Mouse (Mus musculus): ENCODE data around the gene Opn3. TPM values are rescaled to one million over a fixed set of nuclear protein-coding genes. Genes with fewer than 3 reads are reported as not detected.

The Opn3 gene
- polyA plus RNA-seq (2015; fragmentation: Nextera tagmentation; extraction: Ambion mirVana): 4.5 and 5.4 TPM in 2 replicates

DNA sequence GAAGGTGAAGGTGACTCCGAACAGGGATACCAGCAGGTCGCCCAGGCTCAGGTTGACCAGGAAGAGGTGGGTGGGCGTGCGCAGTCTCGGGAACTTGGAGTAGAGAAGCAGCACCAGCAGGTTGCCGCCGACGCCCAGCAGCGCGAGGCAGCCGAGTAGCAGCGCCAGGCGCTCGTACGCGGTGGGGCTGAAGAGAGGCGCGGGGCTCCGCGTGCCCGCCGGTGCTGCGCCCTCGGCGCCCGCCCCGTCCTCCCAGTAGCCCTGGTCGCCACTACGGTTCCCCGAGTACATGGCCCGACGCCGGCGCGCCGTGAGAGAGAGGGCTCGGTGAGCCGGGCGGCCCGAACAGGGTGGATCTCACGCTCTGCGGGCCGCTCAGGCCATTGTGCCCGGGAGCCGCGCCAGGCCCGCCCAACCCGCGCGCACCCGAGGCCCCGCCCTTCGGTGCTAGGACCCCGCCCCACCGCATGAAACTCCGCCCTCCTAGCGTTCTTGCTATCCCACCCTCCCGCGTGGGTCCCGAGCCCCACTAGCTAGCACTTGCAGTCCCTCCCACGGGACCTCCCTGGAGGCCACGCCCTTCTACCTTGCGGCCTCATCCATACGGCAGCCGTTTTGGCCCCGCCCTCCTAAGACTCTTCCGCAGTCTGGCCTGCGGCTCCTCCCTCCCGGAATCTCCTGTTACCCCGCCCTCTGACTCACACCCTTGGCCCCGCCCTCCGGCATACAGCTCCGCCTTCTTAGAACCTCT lies at the start of gene Opn3, which contains the start of gene Chml:
Gene Opn3 (minus strand): TSS at position 531 of the 751 bp plus-strand sequence.
Gene Chml (minus strand): TSS at position 656 of the 751 bp plus-strand sequence.
- no peaks in the 10 kb centered on the region for H3K36me3 ChIP-seq (ENCODE audit: control insufficient read depth, insufficient read depth, low read length)
- H3K9ac ChIP-seq (ENCODE audit: low read length): peak within 1 kb of the TSS; percentile 87
- H3K27ac ChIP-seq (ENCODE audit: low read length): peak within 1 kb of the TSS; percentile 86
- H3K9me3 ChIP-seq (ENCODE audit: control insufficient read depth, low read length): no peaks in the 10 kb centered on the region
- peak within 1 kb of the TSS; percentile 96 for H3K4me2 ChIP-seq (ENCODE audit: low read depth, low read length)
- H3K27me3 ChIP-seq (ENCODE audit: control insufficient read depth, insufficient read depth, low read depth, low read length): no peaks in the 10 kb centered on the region
- WGBS: under 1% methylated on average over 73 of the region's 73 CpGs
- H3K4me1 ChIP-seq (replicated peaks; ENCODE audit: control insufficient read depth, insufficient read depth, low read length): peaks cover 6% of the 10 kb centered on the region; the same call in 1 of the 2 replicates
- peak within 1 kb of the TSS; percentile 80 for H3K4me3 ChIP-seq (ENCODE audit: low read length)
- peak; percentile 99 for ATAC-seq (ENCODE audit: low read depth)

DNA sequence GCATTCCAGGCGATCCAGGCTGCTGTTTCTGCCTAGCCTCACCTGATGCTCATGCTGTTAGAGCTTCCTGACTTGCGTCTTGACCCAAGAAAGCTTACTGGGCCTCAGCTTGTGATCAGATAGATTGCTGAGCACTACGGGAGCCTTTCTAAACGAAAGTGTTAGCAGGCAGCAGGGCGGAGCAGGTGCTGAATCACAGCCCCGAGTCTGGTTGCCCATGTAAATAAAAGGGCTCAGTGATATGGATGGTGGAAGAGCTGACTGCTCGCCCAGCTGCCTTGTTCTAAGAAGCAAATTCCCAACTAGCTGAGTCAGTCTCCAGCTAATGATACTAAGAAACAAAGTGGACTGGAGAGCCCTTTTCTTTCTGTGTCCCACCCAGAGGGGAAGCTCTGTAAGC lies 33.2 kb upstream of the Opn3 start:
- Histone ChIP-seq H3K4me2 (ENCODE audit: low read depth, low read length) (no peak overlapping the region), H3K9me3 (ENCODE audit: control insufficient read depth, low read length) (no peaks in the 10 kb centered on the region), H3K4me3 (ENCODE audit: low read length) (no peak overlapping the region), H3K4me1 (replicated peaks; ENCODE audit: control insufficient read depth, insufficient read depth, low read length) (no peaks in the 10 kb centered on the region), H3K27me3 (ENCODE audit: control insufficient read depth, insufficient read depth, low read depth, low read length) (no peaks in the 10 kb centered on the region), H3K27ac (ENCODE audit: low read length) (no peak overlapping the region), H3K9ac (ENCODE audit: low read length) (no peak overlapping the region), H3K36me3 (ENCODE audit: control insufficient read depth, insufficient read depth, low read length) (no peaks in the 10 kb centered on the region)
- ATAC-seq (ENCODE audit: low read depth): no peak
- WGBS: 27% methylated on average over 7 of the region's 7 CpGs

DNA sequence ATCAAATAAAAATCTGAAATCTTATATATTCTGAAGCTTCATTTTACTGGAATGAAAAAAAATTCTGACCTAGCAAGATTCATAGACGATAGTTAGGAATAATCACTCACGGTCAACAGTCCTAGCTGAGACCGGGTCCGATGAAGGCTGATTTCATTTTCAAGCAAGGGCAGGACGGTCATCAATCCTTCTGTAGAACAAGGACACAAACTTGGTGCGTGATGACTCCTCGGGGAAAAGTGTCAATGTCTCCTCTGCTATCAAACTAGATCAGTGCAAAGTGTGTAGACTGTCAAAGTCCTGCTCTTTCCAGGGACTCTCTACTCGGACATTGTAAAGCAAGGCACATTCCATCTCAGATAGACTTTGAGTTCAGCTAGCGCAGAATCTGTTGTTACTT lies 24.3 kb upstream of the Opn3 start:
- Histone ChIP-seq H3K36me3 (ENCODE audit: control insufficient read depth, insufficient read depth, low read length) (no peaks in the 10 kb centered on the region), H3K4me3 (ENCODE audit: low read length) (no peak overlapping the region), H3K4me2 (ENCODE audit: low read depth, low read length) (no peak overlapping the region), H3K27ac (ENCODE audit: low read length) (no peak overlapping the region), H3K9ac (ENCODE audit: low read length) (no peak overlapping the region), H3K27me3 (ENCODE audit: control insufficient read depth, insufficient read depth, low read depth, low read length) (no peaks in the 10 kb centered on the region), H3K9me3 (ENCODE audit: control insufficient read depth, low read length) (no peaks in the 10 kb centered on the region), H3K4me1 (replicated peaks; ENCODE audit: control insufficient read depth, insufficient read depth, low read length) (no peaks in the 10 kb centered on the region)
- no peak for ATAC-seq (ENCODE audit: low read depth)
- WGBS: 78% methylated on average over 9 of the region's 9 CpGs

DNA sequence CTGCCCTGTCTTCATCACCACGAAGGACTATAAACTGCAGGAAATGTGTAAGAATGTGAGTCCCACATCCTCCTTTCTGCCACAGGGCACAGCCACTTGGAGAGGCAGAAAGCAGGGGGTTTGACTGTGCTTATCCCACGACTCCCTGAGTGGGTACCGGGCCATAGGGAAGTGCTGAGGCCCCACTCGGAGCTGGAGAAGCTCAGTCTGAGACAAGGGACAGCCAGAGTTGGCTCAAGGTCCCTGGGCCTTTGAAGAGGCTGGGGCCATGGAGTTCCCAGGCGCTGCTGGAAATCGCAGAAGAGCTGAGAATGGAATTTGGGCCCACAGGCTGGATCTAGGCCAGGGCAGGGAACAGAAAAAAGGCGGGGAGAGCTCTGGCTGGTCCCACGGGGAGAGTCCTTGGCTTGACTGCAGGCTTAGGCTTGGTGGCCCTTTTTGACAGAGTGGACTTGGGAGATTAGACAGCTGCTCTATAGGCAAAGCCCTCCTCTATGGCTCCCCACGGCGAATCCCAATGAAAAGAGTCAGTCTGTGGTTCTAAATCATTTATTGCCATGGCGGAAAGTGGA lies 19.8 kb upstream of the Opn3 start:
- H3K4me1 ChIP-seq (replicated peaks; ENCODE audit: control insufficient read depth, insufficient read depth, low read length): no peaks in the 10 kb centered on the region
- H3K27ac ChIP-seq (ENCODE audit: low read length): 0 out of 2 replicates have a peak overlapping the region, but pooled peaks have one; percentile 5
- H3K4me3 ChIP-seq (ENCODE audit: low read length): no peak overlapping the region
- H3K36me3 ChIP-seq (ENCODE audit: control insufficient read depth, insufficient read depth, low read length): no peaks in the 10 kb centered on the region
- no peaks in the 10 kb centered on the region for H3K27me3 ChIP-seq (ENCODE audit: control insufficient read depth, insufficient read depth, low read depth, low read length)
- no peak overlapping the region for H3K9ac ChIP-seq (ENCODE audit: low read length)
- peak; percentile 79 for ATAC-seq (ENCODE audit: low read depth)
- WGBS: 60% methylated on average over 11 of the region's 11 CpGs
- H3K9me3 ChIP-seq (ENCODE audit: control insufficient read depth, low read length): no peaks in the 10 kb centered on the region
- no peak overlapping the region for H3K4me2 ChIP-seq (ENCODE audit: low read depth, low read length)

DNA sequence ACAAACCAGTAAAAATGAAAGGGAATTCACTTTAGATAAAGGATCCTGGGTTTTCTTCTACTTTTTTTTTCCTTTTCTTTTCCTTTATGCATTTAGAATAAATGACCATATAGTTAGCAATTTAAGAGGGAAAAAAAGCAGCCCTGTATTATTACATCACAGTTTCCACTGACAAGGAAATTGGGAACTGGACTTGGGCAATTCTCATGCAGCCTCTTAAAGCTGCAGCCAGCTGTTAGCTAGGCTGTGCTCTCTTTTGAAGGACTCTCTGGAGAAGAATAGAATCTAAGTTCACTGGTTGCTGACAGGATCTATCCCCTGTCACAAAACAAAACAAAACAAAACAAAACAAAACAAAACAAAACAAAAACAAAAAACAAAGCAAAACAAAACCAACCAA lies 15.4 kb upstream of the Opn3 start:
- Histone ChIP-seq H3K4me3 (ENCODE audit: low read length) (no peak overlapping the region), H3K4me1 (replicated peaks; ENCODE audit: control insufficient read depth, insufficient read depth, low read length) (no peaks in the 10 kb centered on the region), H3K9ac (ENCODE audit: low read length) (no peak overlapping the region), H3K4me2 (ENCODE audit: low read depth, low read length) (no peak overlapping the region), H3K9me3 (ENCODE audit: control insufficient read depth, low read length) (no peaks in the 10 kb centered on the region), H3K27ac (ENCODE audit: low read length) (no peak overlapping the region), H3K36me3 (ENCODE audit: control insufficient read depth, insufficient read depth, low read length) (no peaks in the 10 kb centered on the region), H3K27me3 (ENCODE audit: control insufficient read depth, insufficient read depth, low read depth, low read length) (no peaks in the 10 kb centered on the region)
- 0 out of 2 replicates have a peak, but pooled peaks have one; percentile 36 for ATAC-seq (ENCODE audit: low read depth)

DNA sequence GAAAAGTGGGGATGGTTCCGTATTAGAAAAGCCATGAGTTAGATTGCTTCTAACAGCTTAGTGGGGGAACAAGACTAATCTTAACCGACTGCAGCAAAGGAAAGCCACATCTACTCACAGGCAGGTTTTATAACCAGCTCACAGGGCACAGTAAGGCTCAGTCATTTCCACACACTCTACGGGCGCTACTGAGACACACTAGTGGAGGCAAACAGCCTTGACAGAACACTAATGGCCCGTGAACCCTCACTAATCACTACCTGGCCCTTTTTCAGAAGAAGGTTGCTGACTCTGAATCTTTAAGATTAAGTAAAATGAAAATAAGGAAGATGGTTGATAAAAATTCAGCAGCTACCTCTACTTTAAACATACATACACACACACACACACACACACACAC lies 15.0 kb upstream of the Opn3 start:
- H3K4me2 ChIP-seq (ENCODE audit: low read depth, low read length): no peak overlapping the region
- H3K27ac ChIP-seq (ENCODE audit: low read length): no peak overlapping the region
- 67% methylated on average over 5 of the region's 5 CpGs for WGBS
- no peaks in the 10 kb centered on the region for H3K36me3 ChIP-seq (ENCODE audit: control insufficient read depth, insufficient read depth, low read length)
- H3K27me3 ChIP-seq (ENCODE audit: control insufficient read depth, insufficient read depth, low read depth, low read length): no peaks in the 10 kb centered on the region
- ATAC-seq (ENCODE audit: low read depth): no peak
- no peak overlapping the region for H3K4me3 ChIP-seq (ENCODE audit: low read length)
- H3K4me1 ChIP-seq (replicated peaks; ENCODE audit: control insufficient read depth, insufficient read depth, low read length): no peaks in the 10 kb centered on the region
- no peak overlapping the region for H3K9ac ChIP-seq (ENCODE audit: low read length)
- no peaks in the 10 kb centered on the region; the same call in 1 of the 2 replicates for H3K9me3 ChIP-seq (ENCODE audit: control insufficient read depth, low read length)

DNA sequence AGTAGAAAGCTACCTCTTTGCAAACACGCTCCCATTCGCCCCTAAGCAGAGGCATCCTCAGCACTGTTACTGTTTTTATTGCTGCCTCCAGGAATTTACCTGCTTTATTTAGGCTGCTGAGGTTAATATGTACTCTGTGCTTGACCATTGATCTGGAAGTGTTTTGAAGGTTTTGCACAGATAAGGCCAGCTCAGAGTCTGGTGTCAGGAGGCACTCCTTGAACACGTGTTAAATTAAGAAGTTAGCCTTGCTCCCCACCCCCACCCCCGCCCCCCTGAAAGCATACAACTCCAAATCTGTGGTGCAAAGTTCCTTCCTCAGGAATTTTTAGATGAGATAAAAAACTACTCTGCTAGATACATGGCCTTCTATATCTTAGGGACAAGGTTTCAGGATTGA lies 8.6 kb upstream of the Opn3 start:
- no peaks in the 10 kb centered on the region for H3K4me1 ChIP-seq (replicated peaks; ENCODE audit: control insufficient read depth, insufficient read depth, low read length)
- no peak for ATAC-seq (ENCODE audit: low read depth)
- H3K27me3 ChIP-seq (ENCODE audit: control insufficient read depth, insufficient read depth, low read depth, low read length): no peaks in the 10 kb centered on the region
- no peaks in the 10 kb centered on the region; the same call in 1 of the 2 replicates for H3K9me3 ChIP-seq (ENCODE audit: control insufficient read depth, low read length)
- H3K4me3 ChIP-seq (ENCODE audit: low read length): no peak overlapping the region
- no peak overlapping the region for H3K4me2 ChIP-seq (ENCODE audit: low read depth, low read length)
- no peaks in the 10 kb centered on the region for H3K36me3 ChIP-seq (ENCODE audit: control insufficient read depth, insufficient read depth, low read length)
- WGBS: 49% methylated on average over 4 of the region's 4 CpGs
- H3K9ac ChIP-seq (ENCODE audit: low read length): no peak overlapping the region
- H3K27ac ChIP-seq (ENCODE audit: low read length): no peak overlapping the region

DNA sequence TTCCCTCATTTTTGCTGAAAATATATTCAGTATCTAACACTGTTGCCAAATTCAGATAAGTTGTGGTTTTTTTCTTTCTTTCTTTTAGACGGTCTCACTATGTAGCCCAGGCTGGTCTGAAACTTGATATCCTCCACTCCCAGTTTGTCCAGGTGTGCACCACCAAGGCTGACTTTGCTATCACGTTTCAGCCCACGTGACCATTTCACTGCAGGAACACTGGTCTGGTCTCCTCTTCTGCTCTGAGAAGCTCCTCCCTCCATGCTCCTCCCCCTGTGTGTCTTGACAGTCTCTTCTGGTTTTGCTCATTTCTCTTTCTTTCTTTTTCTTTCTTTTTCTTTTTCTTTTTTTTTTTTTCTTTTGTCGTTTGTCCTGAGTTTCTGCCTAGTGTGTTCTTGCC lies 7.2 kb upstream of the Opn3 start:
- no peak overlapping the region for H3K4me3 ChIP-seq (ENCODE audit: low read length)
- H3K27me3 ChIP-seq (ENCODE audit: control insufficient read depth, insufficient read depth, low read depth, low read length): no peaks in the 10 kb centered on the region
- no peak overlapping the region for H3K9ac ChIP-seq (ENCODE audit: low read length)
- no peaks in the 10 kb centered on the region for H3K4me1 ChIP-seq (replicated peaks; ENCODE audit: control insufficient read depth, insufficient read depth, low read length)
- no peak for ATAC-seq (ENCODE audit: low read depth)
- H3K27ac ChIP-seq (ENCODE audit: low read length): no peak overlapping the region
- 26% methylated on average over 4 of the region's 4 CpGs for WGBS
- no peaks in the 10 kb centered on the region; the same call in 1 of the 2 replicates for H3K9me3 ChIP-seq (ENCODE audit: control insufficient read depth, low read length)
- no peak overlapping the region for H3K4me2 ChIP-seq (ENCODE audit: low read depth, low read length)
- H3K36me3 ChIP-seq (ENCODE audit: control insufficient read depth, insufficient read depth, low read length): no peaks in the 10 kb centered on the region

DNA sequence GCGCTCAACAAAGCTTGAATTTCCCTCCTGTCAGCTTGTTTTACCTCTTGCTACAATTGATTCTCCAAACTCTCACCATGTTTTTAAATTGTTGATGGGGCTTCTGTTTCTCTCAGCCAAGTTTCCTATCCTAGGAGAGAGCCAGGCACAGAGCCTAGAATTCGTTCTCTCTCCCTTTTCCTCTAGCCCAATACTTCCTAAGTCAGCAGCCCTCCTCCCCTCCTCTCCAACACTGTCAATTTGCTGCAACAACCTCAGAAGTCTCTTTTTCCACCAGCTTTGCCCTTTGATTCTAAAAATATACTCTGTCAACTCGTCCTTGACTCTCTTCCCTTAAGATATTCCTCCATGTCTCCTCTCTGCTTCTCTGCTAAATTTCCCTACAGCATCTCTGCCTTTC lies 6.8 kb upstream of the Opn3 start:
- Histone ChIP-seq H3K4me1 (replicated peaks; ENCODE audit: control insufficient read depth, insufficient read depth, low read length) (no peaks in the 10 kb centered on the region), H3K9ac (ENCODE audit: low read length) (no peak overlapping the region), H3K4me3 (ENCODE audit: low read length) (no peak overlapping the region), H3K36me3 (ENCODE audit: control insufficient read depth, insufficient read depth, low read length) (no peaks in the 10 kb centered on the region), H3K9me3 (ENCODE audit: control insufficient read depth, low read length) (no peaks in the 10 kb centered on the region; the same call in 1 of the 2 replicates), H3K27me3 (ENCODE audit: control insufficient read depth, insufficient read depth, low read depth, low read length) (no peaks in the 10 kb centered on the region), H3K4me2 (ENCODE audit: low read depth, low read length) (no peak overlapping the region), H3K27ac (ENCODE audit: low read length) (no peak overlapping the region)
- WGBS: 49% methylated on average over 3 of the region's 3 CpGs
- no peak for ATAC-seq (ENCODE audit: low read depth)
